Mouse (Mus musculus) G1E (cell line): ENCODE results near the gene Mapk11. TPM values are rescaled to one million over a fixed set of nuclear protein-coding genes. Genes with fewer than 3 reads are reported as not detected.

ENCODE experiments used
- ATAC-seq: 2 replicates; pipeline ENCODE4 v1.8.0; 2016; ENCODE audit warnings: mild to moderate bottlenecking; ENCODE audit not compliant: insufficient number of reproducible peaks, poor library complexity, low FRiP score, severe bottlenecking; ENCODE audit errors: extremely low read depth
- DNase-seq: peaks from one replicate; pipeline ENCODE4 v3.0.0; 2012; ENCODE audit warnings: low spot score
- H3K27me3 ChIP-seq: 2 replicates; pipeline ENCODE4 v1.6.1; 2012; ENCODE audit warnings: mild to moderate bottlenecking, low read length, inconsistent platforms; ENCODE audit not compliant: insufficient read depth
- H3K36me3 ChIP-seq: replicated peaks from 2 replicates; pipeline ENCODE3; 2012; ENCODE audit warnings: mild to moderate bottlenecking, inconsistent platforms
- H3K4me1 ChIP-seq: 2 replicates; pipeline ENCODE4 v1.6.1; 2012; ENCODE audit warnings: low read depth, low read length, inconsistent platforms, mixed read lengths; ENCODE audit not compliant: insufficient read depth
- H3K4me3 ChIP-seq: 2 replicates; pipeline ENCODE4 v1.5.1; 2012; ENCODE audit warnings: low read depth, mild to moderate bottlenecking, inconsistent platforms, low read length, moderate library complexity, mixed read lengths
- H3K9me3 ChIP-seq: replicated peaks from 2 replicates; pipeline ENCODE4 v1.6.1; 2012; ENCODE audit warnings: inconsistent platforms
- CTCF ChIP-seq: IDR thresholded peaks from 2 replicates; pipeline ENCODE4 v1.5.1; 2012; ENCODE audit warnings: low read depth, low read length, inconsistent platforms, mixed read lengths
- GATA1 ChIP-seq: IDR thresholded peaks from 2 replicates; pipeline ENCODE4 v1.6.1; 2012; ENCODE audit warnings: borderline replicate concordance, low read length, inconsistent platforms, mixed read lengths
- GATA2 ChIP-seq: IDR thresholded peaks from 2 replicates; pipeline ENCODE4 v1.6.1; 2012; ENCODE audit warnings: low read depth, low read length, inconsistent platforms, borderline replicate concordance
- POLR2AphosphoS5 ChIP-seq: IDR thresholded peaks from 2 replicates; pipeline ENCODE4 v1.6.1; 2012; ENCODE audit warnings: low read depth, low read length, inconsistent platforms; ENCODE audit not compliant: insufficient replicate concordance
- TAL1 ChIP-seq: conservative IDR thresholded peaks from 2 replicates; pipeline ENCODE4 v1.6.1; 2012; ENCODE audit warnings: low read depth, low read length, inconsistent platforms, mixed read lengths
- polyA plus RNA-seq: library from polyadenylated mRNA; stranded (reverse); fragments of >175 nt; gene quantifications from 2 replicates; pipeline ENCODE4 v1.2.3, GENCODE M21; 2012
- total RNA-seq, 2 experiments: library from RNA; stranded (forward) in 1 of 2; stranded (reverse) in 1 of 2; fragments of 200-1000 nt in 1 of 2; fragments of >200 nt in 1 of 2; fragmentation: Nextera tagmentation in 1 of 2; gene quantifications; 2 replicates each; pipeline ENCODE4 v1.2.3; 2014 to 2017

The Mapk11 gene
- total and polyA plus RNA-seq, 3 experiments, result 0.07 to 0.38 TPM; not detected in 1

GRCm38 (mm10) chr15:89130245-89130644, 19.2 kb downstream of the Mapk11 start:
- no peak overlapping the region for H3K4me3 ChIP-seq
- no peaks in the 10 kb centered on the region for H3K9me3 ChIP-seq
- peaks cover 33% of the 10 kb centered on the region for H3K36me3 ChIP-seq
- ATAC-seq, result no peak
- no peak for DNase-seq
- H3K27me3 ChIP-seq, result peaks cover 9% of the 10 kb centered on the region; the same call in 1 of the 2 replicates
- TF ChIP-seq TAL1 (no peak), GATA1 (no peak), POLR2AphosphoS5 (no peak), GATA2 (no peak), CTCF (no peak)
- H3K4me1 ChIP-seq, result peaks cover 49% of the 10 kb centered on the region

DNA sequence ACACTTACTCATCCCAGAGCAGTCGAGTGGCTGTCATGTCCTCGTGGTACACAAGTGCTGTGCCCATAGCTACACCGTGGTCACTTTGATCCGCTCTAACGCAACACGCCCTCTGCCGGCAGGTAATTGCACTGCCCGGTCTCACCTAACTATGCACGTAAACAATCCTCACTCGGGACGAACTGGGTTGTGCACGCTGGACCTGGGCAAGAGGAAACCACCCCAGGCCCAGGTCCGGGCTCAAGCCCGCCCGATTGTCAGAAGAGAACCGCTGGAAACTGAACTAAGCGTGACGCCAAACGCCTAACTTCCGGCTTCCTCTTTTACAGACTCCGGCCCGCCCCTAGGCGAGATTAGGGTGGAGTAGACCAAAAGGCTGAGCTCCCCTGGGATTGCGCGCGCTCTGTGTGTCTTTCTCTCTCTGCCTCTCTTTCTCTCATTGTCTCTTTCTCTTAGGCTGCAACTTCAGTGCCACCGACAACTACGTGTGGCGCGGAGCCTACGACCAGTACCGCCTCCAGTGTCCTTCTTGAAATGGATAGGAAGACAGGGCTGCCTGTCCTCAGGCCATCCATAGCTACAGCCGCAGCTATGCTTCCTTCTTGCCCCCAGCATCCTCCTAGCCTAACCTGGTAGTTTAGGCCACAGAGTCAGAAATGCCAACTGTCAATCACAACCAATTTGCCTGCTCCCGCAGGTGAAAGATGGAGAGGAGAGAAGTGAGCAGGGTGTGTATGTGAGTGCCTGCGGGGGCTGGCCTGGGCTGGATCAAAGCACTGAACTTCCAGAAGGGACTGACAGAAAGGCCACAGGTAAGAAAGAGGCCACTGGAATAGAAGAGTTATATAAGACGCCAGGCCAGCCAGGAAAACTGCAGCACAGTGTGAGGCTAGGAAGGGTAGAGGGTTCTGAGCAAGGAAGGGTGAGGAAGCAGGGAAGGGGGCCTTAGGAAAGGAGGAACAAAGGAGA, 20.8 kb downstream of the Mapk11 start, which contains the start of gene Hdac10:
Gene Hdac10, minus strand, starts transcription at position 319 of the 969 bp plus-strand sequence.
- Histone ChIP-seq H3K4me1 (peaks cover 58% of the 10 kb centered on the region), H3K9me3 (no peaks in the 10 kb centered on the region), H3K27me3 (no peaks in the 10 kb centered on the region), H3K36me3 (peaks cover 49% of the 10 kb centered on the region), H3K4me3 (peak within 1 kb of the TSS; percentile 78)
- ATAC-seq, result peak; percentile 91
- peak; percentile 82 for DNase-seq
- TF ChIP-seq GATA2, result no peak
- peak; percentile 92 for TF ChIP-seq CTCF

GRCm38 (mm10) chr15:89127364-89127940, 22.0 kb downstream of the Mapk11 start:
- no peak for TF ChIP-seq POLR2AphosphoS5
- H3K4me1 ChIP-seq, result peaks cover 66% of the 10 kb centered on the region
- peak overlapping the region; percentile 78 for H3K4me3 ChIP-seq
- DNase-seq (no peak), ATAC-seq (no peak)
- peaks cover 54% of the 10 kb centered on the region for H3K36me3 ChIP-seq
- H3K27me3 ChIP-seq, result no peaks in the 10 kb centered on the region
- no peaks in the 10 kb centered on the region for H3K9me3 ChIP-seq

DNA sequence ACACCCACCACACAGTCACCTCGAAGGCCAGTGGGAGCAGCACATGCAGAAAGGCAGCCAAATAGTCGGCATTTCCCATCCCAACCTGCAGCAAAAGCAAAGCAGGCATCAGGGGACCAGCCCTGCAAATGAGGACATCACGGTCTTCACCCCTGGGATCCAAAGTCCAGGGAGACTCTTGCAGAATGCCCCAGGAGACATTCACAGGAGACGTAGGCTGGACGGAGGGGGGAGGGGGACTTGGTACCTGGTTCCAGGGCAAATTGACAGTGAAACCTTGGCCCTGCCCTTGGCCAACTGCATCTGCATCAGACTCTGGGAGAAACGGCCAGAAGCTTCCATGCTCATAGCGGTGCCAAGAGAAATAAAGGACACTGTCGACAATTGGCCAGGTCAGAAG, 22.8 kb downstream of the Mapk11 start:
- Histone ChIP-seq H3K36me3 (peaks cover 55% of the 10 kb centered on the region), H3K9me3 (no peaks in the 10 kb centered on the region), H3K4me1 (peaks cover 73% of the 10 kb centered on the region), H3K27me3 (no peaks in the 10 kb centered on the region), H3K4me3 (no peak overlapping the region)
- TF ChIP-seq GATA1, result no peak
- TF ChIP-seq POLR2AphosphoS5, result no peak
- no peak for TF ChIP-seq CTCF
- no peak for TF ChIP-seq TAL1
- TF ChIP-seq GATA2, result no peak
- ATAC-seq (no peak), DNase-seq (no peak)

- no peaks in the 10 kb centered on the region for H3K27me3 ChIP-seq
- TF ChIP-seq POLR2AphosphoS5, result no peak
- TF ChIP-seq GATA1, result no peak
- TF ChIP-seq CTCF, result no peak
- no peak for TF ChIP-seq GATA2
- no peak for TF ChIP-seq TAL1
- H3K4me3 ChIP-seq, result no peak overlapping the region
- peaks cover 74% of the 10 kb centered on the region for H3K4me1 ChIP-seq
- peaks cover 61% of the 10 kb centered on the region for H3K36me3 ChIP-seq
- H3K9me3 ChIP-seq, result no peaks in the 10 kb centered on the region
- ATAC-seq (no peak), DNase-seq (no peak)
Measured at GRCm38 (mm10) chr15:89125351-89125750, 24.1 kb downstream of the Mapk11 start.

GRCm38 (mm10) chr15:89124312-89124711, 25.1 kb downstream of the Mapk11 start:
- ATAC-seq, result no peak
- Histone ChIP-seq H3K36me3 (peaks cover 72% of the 10 kb centered on the region), H3K4me1 (peaks cover 79% of the 10 kb centered on the region), H3K9me3 (no peaks in the 10 kb centered on the region), H3K4me3 (no peak overlapping the region), H3K27me3 (no peaks in the 10 kb centered on the region)
- TF ChIP-seq CTCF (no peak), TAL1 (no peak), GATA1 (no peak), GATA2 (no peak), POLR2AphosphoS5 (no peak)
- no peak for DNase-seq

DNA sequence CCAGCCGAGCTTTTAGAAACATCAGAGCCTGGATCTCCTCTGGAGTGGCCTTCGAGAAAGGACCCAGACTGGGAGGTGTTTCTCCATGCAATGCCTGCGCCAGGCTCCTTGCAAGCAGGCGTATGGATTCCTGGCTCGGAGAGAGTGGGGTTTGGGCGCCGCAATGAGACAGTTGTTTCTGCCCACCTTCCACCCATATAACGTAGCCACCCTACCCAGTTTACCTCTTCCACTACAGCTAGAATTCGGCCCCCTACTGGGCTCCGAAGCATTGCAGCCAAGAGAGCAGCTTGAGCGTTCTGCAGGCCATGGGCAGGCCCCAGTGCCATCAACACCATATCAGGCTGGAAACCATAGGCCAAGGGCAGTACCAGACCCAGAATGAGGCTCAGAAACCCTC, 25.8 kb downstream of the Mapk11 start:
- DNase-seq (no peak), ATAC-seq (no peak)
- no peak for TF ChIP-seq CTCF
- no peak for TF ChIP-seq GATA1
- TF ChIP-seq POLR2AphosphoS5, result no peak
- no peak for TF ChIP-seq GATA2
- no peak for TF ChIP-seq TAL1
- peaks cover 78% of the 10 kb centered on the region for H3K36me3 ChIP-seq
- H3K9me3 ChIP-seq, result no peaks in the 10 kb centered on the region
- H3K4me3 ChIP-seq, result peak overlapping the region; percentile 92; the same call in 1 of the 2 replicates
- H3K4me1 ChIP-seq, result peaks cover 77% of the 10 kb centered on the region
- no peaks in the 10 kb centered on the region for H3K27me3 ChIP-seq
